ENCODE assay signal across 8 mouse cellular contexts in the genomic region with DNA sequence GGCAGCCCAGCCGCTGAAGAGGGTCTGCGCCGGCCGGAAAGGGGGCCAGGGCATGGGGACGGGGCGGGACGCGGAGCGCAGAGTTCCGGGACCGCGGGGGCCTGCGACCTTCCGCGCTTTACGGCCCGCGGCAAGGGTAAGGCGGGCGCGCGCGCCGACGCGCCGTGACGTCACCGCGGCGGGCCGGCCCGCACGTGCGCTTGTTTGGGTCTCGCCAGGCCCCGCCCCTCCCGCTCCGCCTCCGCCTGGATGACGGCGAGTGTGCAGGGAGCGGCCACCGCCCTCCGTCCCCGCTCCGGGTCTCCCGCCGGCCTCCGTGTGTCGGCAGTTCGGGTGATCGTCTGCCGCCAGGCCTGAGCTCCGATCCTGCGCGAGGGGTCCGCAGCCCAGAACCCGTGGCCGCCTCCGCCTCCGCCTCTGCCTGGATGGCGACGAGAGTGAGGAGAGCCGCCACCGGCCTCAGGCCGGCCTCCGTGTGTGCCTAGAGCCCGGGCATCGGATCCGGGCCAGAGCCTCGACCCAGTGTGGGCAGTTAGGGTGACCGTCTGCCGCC. TPM values are rescaled to one million over a fixed set of nuclear protein-coding genes. Genes with fewer than 3 reads are reported as not detected.
DNase-seq lines count a peak whose midpoint lies in the region; ATAC-seq and TF ChIP-seq lines count a peak whose summit lies in the region.
"Not testable (repeated sequence)": the region's sequence is repeated elsewhere in the genome, so short reads cannot be mapped to it uniquely, and the experiment has no call there.

No protein-coding gene starts in this region.

- peak; percentile 85 for DNase-seq in c-Kit-positive CD71-positive TER-119-positive erythroid progenitor cells, embryonic 14.5 days (ENCODE audit: low spot score)
- DNase-seq in heart, postnatal 14 days: peak; percentile 96
- peak; percentile 90 for DNase-seq in layer of hippocampus, adult 11-12 months (ENCODE audit: low spot score)
- DNase-seq in lung, adult 18-20 months: peak; percentile 94 to 96
- DNase-seq in testis, postnatal 14 days (ENCODE audit: low spot score): peak; percentile 93

- H3K36me3 ChIP-seq in E14TG2a.4 (ENCODE audit: insufficient read depth, low read length): peaks cover 16% of the 10 kb centered on the region
- not testable (repeated sequence) for H3K36me3 ChIP-seq in forebrain, embryonic 13.5 days (ENCODE audit: poor library complexity, severe bottlenecking); neural tube, embryonic 15.5 days

- H3K27ac ChIP-seq in forebrain, embryonic 13.5 days: not testable (repeated sequence)
- H3K27ac ChIP-seq in neural tube, embryonic 15.5 days (replicated peaks): peak overlapping the region; percentile 80

- H3K4me3 ChIP-seq in E14TG2a.4 (replicated peaks; ENCODE audit: low read length): peak overlapping the region; percentile 90
- H3K4me3 ChIP-seq in forebrain, embryonic 13.5 days: peak overlapping the region; percentile 65
- peak overlapping the region; percentile 68 for H3K4me3 ChIP-seq in neural tube, embryonic 15.5 days (replicated peaks)

- intact Hi-C loops in heart, postnatal 14 days (cut with DNase I): not testable (repeated sequence)

- peak overlapping the region; percentile 73 for H3K9ac ChIP-seq in forebrain, embryonic 13.5 days
- H3K9ac ChIP-seq in neural tube, embryonic 15.5 days (replicated peaks): peak overlapping the region; percentile 73

- WGBS in forebrain, embryonic 13.5 days: under 1% methylated on average over 61 of the region's 74 CpGs
- WGBS in neural tube, embryonic 15.5 days: under 1% methylated on average over 72 of the region's 74 CpGs

- H3K9me3 ChIP-seq in E14TG2a.4 (ENCODE audit: low read length); forebrain, embryonic 13.5 days (replicated peaks); neural tube, embryonic 15.5 days (replicated peaks): not testable (repeated sequence)

- TF ChIP-seq CTCF in E14TG2a.4 (conservative IDR thresholded peaks at IDR 0.05; ENCODE audit: low read length): not testable (repeated sequence)

- H3K27me3 ChIP-seq in E14TG2a.4 (ENCODE audit: insufficient read depth, low read length); forebrain, embryonic 13.5 days; neural tube, embryonic 15.5 days (replicated peaks): not testable (repeated sequence)

- ATAC-seq in forebrain, embryonic 13.5 days: peak; percentile 95
- ATAC-seq in neural tube, embryonic 15.5 days (ENCODE audit: low FRiP score): peak; percentile 97

- H3K4me1 ChIP-seq in E14TG2a.4 (replicated peaks; ENCODE audit: low read depth, low read length): peaks cover 19% of the 10 kb centered on the region
- peaks cover 11% of the 10 kb centered on the region for H3K4me1 ChIP-seq in forebrain, embryonic 13.5 days
- peaks cover 24% of the 10 kb centered on the region for H3K4me1 ChIP-seq in neural tube, embryonic 15.5 days

- peak overlapping the region; percentile 78 for H3K4me2 ChIP-seq in forebrain, embryonic 13.5 days
- peak overlapping the region; percentile 72 for H3K4me2 ChIP-seq in neural tube, embryonic 15.5 days

RNA-seq across cellular contexts. Expression of gene Pdpr, which starts 51.1 kb away (rescaled TPM):
- 11.5 and 13.4 TPM in 2 replicates for polyA plus RNA-seq in forebrain, embryonic 13.5 days (2015; fragmentation: Nextera tagmentation; extraction: Ambion mirVana)
- 10 to 100 TPM; 86.2 to 88.0 TPM for total RNA-seq in heart, postnatal 14 days (2021)
- polyA plus RNA-seq in neural tube, embryonic 15.5 days (2015; fragmentation: Nextera tagmentation; extraction: Ambion mirVana): 10.3 and 10.5 TPM in 2 replicates

RNA-seq across cellular contexts. Expression of gene Clec18a, which starts 53.3 kb away (rescaled TPM):
- 0.15 and 0.22 TPM in 2 replicates for polyA plus RNA-seq in forebrain, embryonic 13.5 days (2015; fragmentation: Nextera tagmentation; extraction: Ambion mirVana)
- under 1 TPM; 0.41 to 0.76 TPM for total RNA-seq in heart, postnatal 14 days (2021)
- polyA plus RNA-seq in neural tube, embryonic 15.5 days (2015; fragmentation: Nextera tagmentation; extraction: Ambion mirVana): 0.31 and 0.65 TPM in 2 replicates
